Mouse (Mus musculus): ENCODE data around the gene Shisa2.
"Not testable (repeated sequence)": the region's sequence is repeated elsewhere in the genome, so short reads cannot be mapped to it uniquely, and the experiment has no call there.

The Shisa2 gene

DNA sequence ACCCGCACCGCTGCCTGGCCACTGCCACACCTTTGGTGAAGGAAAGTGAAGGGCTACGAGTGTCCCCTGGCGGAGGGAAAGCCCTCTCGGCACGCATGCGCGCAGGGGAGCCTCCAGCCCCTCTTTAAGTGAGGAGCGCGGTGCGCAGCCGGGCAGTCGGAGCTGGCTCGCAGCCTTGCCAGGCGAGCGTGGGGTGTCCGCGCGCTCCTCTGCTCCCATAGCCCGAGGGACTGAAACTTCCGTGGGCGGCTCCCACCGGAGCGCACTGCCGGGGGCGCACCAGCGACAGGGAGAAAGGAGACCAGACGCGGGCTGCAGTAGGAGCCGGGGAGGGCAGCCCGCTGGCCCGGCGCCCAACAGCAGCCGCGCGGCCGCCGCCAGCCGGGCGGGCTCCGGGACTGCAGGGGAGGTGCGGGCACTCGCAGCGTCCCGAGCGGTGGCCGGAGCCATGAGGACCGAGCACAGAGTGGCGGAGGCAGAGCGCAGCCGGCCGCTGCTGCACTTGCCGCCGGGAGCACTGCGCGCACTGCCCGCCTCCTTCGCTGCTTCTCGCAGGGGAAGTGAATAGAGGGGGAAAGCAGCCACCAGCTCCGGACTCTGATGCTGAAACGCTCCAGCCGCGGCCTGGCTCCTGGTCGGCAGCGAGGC, at the start of gene Shisa2:
TSS of gene Shisa2 (plus strand) at position 151 of the 648 bp plus-strand sequence.
- no peak for DNase-seq (ENCODE audit: low read depth)

DNA sequence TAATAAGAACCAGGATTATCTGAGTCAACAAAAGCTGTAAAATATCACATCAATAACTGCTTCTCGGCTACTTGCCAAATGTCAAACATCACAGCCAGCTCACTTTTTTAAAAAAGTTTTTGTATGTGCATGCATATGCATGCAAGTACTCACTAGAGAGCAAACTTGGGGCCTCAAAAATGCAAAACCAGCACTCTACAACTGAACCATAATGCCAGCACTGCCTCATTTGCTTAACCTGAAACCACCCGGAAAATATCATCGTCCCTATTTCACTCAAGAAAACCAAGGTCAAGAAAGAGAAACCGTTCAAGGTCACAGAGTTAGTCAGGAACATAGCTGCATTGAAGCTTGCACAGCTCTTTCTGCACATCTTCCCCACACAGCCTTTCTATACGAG, 48.7 kb upstream of the Shisa2 start:
- DNase-seq (ENCODE audit: low read depth): no peak

DNA sequence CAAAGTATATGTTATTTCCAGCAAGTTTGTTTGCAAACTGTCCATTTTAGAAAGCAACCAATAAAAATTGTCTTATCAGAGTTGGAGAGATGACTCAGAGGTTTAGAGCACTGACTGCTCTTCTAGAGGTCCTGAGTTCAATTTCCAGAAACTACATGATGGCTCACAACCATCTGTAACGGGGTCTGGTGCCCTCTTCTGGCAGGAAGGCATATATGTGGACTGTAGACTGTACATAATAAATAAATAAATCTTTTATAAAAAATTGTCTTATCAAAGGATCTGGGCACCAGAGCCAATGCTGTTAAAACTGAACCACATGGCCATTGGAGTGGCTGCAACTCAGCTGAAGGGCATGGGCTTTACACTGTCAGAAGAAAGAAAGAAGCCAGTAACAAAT, 34.5 kb upstream of the Shisa2 start:
- no peak for DNase-seq (ENCODE audit: low read depth)

DNA sequence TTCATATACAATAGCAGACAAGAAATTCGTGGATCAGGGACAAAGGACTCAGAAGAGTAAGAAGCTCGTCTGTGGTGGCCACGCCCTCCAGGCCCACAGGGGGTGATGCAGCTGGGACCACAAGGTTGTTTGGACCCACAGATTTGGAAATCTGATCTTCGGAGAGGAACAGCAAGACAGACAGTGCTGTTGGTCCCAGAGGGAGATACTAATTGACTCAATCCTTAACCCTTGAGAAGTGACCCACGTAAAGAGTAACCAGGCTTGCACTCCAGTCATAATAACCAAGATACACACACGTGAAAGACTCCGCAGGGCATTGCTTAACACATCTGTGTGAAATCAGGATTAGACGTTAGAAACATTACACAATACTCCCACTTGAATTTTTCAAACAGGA, 33.2 kb upstream of the Shisa2 start:
- DNase-seq (ENCODE audit: low read depth): no peak

DNA sequence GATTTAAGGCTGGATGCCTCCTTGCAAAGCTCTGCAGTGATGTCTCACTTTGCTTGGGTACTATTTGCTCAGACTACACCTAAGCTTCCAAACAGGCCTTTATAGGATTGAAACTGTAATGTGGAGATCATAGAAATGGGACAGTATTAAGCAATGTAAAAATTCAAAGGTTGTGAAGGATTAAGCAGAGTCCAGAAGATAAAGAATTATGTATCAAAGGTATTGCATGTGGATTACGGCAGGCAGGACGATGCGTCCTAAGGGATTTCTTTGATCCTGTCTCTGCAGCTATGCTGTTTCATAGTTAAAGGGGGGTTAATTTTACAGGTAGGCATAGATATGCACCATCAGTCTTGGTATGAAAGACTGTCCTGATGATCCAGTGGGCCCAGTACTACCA, 32.5 kb upstream of the Shisa2 start:
- no peak for DNase-seq (ENCODE audit: low read depth)

DNA sequence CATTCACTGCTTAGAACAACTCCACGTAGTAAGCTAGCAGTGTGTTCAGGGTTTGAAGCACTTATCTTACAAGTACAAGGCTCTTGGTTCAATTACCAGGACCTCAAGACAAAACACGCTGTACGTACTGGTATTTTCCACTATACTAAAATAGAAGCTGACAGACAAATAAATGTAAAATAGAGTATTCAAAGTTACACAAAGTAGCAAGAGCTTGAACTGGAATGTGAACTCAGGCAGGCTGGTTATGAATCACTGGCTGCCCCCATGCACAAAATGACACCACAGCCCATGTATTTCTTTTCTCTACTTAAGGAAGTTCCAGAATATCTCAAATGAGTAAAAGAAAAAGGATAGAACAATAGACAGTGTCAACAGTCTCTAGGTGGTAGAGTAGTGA, 30.1 kb upstream of the Shisa2 start:
- no peak for DNase-seq (ENCODE audit: low read depth)

DNA sequence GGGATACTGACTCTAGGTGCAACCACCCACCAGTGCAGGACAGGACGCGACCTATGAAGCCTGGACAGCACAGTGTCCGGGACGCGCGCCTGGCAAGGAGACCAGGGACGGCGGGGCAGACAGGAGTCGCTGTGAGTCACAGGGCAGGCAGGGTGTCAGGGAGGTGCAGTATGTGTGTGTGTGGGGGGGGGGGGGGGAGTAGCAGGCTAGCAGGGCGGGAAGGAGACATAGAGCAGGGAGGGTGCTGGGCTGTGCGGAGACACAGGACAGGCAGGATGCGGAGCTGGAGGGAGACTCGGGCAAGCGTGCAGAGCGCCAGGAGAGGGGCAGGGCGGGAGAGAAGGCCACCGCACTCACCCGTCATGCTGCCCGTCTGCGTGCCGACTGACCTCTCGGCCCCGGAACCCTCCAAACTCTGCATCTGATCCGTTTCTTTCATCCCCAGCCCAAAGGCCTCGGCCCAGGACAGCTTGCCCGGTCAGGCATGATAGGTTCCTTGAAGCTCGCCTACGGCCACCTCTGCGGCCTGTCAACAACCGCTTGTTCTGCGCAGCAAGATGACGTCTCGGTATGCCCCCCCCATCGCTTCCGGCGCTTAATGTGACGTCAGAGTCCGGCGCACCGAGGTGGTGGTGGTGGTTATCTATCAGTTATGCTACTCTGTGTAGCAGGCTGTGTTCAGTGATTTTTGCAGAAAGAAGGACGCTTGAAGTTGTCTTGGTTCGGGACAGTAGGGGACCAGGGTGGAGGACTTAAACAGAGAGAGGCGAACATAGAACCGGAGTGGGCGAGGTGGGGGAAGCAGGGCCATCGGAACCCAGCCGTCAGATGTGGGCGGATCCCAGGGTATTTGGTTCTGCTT, 27.5 kb upstream of the Shisa2 start, which contains the start of gene Cdadc1:
TSS of gene Cdadc1 (minus strand) at position 562 of the 862 bp plus-strand sequence.
- peak; percentile 82 for DNase-seq (ENCODE audit: low read depth)

DNA sequence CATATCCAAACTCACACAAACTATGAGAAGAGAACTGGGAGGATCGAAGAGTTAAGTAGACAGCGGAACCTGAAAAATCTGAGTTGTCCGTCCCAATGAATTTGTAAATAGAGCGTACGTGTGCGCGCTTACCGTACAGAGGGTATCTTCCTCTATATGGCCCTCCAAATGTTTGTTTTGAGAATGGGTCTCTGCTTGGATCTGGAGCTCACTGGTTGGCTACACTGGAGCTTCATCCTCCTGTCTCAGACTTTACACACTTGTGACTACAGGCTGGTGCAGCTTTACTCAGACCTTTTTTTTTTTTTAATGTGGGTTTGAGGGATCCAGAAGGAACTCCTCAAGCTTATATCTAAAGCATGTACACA, 26.9 kb upstream of the Shisa2 start:
- DNase-seq (ENCODE audit: low read depth): no peak

DNA sequence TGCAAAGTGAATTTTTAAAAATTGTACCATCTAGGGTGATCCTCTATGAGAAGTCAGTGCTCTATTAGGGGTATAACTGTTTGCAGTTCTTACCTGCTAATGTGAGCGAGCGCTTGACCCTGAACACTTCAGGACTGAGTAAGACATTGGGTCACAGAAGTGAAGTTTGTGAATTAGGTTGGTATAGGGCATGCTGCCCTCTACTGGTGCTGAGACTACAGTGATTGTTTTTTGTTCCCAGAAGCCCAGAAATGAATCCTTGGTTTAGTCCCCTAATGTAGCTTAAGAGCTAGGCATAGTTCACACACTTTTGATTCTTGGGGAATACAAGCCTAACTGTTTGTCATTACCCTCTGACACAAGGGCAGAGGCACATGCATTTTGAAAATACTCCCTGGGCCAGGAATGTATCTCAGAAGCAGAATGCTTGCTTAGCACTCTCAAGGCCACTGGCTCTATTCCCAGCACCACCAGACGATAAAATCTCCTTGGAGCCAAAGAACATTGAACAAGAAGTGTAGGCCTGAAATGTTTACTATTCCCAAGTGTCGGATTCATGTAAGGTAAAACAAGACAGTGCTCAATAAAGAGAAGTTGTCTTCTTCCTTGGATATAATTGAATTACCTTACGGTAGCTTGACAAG, 21.0 kb upstream of the Shisa2 start:
- no peak for DNase-seq (ENCODE audit: low read depth)

DNA sequence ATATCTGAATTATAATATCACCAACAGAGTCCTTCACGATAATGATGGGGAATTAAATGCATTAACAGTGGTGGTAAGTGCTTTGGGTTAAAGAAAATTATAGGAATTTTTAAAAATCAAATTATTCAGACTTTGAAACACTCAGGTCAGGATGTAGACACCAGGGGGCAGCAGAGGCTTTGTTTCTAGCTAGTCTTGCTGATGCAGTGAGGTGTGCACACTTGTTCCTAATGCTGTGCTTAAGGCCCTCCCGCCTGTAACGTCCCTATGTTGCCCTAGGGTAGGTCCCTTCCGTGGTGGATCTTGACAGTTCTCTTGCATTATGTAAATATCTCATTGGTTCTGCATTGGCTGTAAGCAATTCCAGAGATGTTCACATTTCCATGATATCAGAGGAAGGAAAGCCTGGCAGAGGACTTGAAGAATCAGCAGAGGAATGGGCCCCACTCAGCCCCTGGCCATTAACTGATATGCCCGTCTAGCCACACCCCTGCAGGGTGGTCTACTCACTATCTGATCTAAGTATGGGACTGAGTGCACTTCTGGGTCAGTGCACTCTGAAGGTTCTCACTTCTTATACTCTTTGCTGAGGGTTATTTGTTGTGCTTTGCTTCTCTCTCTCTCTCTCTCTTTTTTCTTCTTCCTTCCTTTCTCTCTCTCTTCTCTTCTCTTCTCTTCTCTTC, 19.3 kb upstream of the Shisa2 start:
- DNase-seq (ENCODE audit: low read depth): no peak

DNA sequence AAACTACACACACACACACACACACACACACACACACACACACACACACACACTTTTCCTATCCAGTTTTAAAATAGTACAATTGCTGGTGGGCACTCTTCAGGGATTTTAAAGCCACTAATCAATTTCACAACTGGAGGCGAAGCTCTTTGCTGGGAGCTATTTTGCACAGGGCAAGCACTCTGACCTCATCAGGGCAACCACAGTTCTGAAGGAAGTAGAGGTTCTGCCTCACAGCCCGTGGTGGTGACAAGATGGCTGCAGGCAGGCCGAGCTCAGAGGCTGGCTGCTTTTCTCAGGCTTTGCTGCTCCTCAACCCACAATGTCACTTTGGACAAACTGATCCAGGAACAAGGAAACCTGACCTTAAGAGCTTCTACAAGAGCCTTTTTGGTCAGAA, 18.1 kb upstream of the Shisa2 start:
- DNase-seq (ENCODE audit: low read depth): no peak

DNA sequence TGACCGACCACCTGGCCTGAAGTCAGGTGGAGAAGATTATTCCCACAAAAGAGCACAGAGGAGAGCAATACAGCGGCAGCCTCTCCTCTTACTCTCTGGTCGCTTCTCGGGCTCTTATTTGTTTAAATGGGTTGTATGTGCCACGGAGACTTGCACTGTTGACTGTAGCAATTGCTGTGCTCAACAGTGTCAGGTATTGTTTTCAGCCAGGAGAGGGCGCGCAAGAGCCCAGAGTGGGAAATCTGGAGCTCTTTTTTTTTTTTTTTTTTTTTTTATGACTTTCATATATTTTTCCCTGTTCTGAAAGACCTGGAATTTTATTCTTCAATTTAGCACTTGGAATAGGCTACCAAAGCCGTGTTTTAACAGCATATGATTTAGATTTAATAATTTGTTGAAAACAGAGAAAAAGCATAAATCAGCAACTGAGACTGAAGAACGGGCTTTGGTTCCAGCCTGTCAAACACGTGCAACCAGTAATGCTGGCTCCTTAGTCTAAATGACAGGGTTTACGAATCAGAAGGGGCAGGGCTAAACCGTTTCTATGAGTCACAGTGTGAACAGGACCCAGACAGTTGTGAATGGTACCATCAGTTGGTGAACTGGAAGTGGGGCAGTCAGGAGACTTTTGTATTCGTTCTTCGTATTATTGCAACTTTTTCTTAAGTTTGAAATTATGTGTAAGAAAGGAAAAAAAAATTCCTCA, 12.0 kb upstream of the Shisa2 start:
- no peak for DNase-seq (ENCODE audit: low read depth)

DNA sequence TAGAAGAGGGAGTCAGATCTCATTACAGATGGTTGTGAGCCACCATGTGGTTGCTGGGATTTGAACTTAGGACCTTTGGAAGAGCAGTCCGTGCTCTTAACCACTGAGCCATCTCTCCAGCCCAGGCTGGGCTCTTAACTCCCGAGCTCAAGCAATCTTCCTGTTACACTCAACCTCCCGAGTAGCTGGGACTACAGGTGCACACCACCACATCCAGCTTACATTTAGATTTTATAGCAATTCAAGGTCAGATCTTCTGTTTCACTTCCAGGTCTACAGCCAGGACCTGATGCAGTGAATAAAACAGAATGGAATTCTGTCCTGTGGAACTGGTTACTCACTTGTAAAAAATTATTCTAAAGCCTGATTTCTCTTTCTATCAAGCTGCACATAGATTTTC, 11.0 kb upstream of the Shisa2 start:
- not testable (repeated sequence) for DNase-seq (ENCODE audit: low read depth)

DNA sequence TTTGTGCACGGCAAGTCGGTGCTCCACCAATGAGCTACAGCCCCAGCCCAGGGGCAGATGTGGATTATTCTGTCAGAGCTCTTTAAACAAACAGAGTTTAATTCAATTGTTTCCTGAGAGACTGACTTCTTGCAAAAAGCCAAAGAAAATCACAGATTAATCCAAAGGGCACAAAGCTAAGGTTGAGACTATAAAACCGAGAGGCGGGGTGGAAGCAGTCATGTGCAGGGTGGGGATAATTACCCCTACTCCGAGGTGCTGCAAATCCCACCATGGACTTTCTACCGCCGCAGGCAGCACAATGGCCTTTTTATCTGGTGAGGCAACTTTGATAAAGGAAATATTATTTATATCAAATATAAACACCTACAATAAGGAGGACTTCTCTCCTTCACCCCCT, 8.3 kb upstream of the Shisa2 start:
- DNase-seq (ENCODE audit: low read depth): no peak

DNA sequence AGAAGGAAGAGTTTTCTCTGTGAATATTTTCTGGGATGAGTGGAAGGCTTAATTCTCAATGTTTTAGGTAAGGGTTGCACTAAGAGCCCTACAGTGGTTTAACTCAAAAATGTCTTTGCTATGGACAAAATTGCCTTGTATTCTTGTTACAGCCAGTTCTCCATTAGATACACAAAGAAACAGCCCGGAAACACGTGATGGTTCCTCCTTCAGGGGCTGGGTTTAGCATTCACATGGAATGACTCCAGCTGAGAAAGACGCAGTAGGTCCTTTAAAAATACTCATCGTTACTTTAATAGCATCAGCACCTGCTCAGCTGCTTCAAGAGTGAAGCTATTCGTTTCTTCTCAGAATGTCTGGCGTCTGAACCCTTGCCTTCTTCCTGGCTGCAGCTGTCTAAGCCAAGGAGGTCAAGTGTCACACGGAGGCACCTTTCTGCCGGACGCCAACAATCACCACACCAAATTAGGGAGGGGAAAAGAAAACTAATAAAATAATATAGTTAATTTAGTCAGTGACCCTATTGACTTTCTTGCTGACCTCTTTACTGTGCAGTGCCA, 702 bp upstream of the Shisa2 start:
- DNase-seq (ENCODE audit: low read depth): no peak

DNA sequence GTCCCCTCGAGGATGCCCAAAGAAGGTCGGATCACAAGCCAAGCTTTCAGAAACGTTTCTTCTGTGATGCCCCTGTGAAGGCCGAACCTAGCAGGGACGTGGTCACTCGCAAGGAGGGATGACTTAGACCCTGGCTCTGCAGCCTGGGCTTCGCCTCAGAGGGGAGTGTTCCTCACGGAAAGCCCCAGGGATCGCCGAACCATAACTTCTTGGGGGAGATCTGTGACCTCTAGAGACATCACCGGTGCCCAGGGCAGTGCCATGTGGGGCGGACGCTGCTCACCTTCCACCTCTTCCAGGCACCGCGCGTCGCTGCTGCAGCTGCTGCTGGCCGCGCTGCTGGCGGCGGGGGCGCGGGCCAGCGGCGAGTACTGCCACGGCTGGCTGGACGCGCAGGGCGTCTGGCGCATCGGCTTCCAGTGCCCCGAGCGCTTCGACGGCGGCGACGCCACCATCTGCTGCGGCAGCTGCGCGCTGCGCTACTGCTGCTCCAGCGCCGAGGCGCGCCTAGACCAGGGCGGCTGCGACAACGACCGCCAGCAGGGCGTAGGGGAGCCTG, 777 bp downstream of the Shisa2 start:
- no peak for DNase-seq (ENCODE audit: low read depth)

DNA sequence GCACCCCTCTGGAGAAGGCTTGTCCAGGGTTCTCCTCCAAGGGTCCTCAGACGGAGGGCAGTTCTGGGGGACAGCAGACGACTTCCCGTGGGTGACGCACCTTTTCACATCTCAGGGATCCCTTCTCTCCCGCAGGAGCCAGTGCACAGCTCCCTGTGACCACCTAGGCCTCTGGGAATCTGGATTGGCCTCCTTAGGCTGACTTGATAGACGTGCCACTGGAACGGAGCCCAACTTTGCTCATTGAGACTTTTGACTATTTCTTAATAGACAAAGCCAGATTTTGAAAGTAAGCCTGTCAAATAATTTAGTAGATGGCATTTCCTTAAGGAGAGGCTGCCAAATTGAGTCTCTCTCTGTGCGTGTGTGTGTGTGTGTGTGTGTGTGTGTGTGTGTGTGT, 1.6 kb downstream of the Shisa2 start:
- no peak for DNase-seq (ENCODE audit: low read depth)

DNA sequence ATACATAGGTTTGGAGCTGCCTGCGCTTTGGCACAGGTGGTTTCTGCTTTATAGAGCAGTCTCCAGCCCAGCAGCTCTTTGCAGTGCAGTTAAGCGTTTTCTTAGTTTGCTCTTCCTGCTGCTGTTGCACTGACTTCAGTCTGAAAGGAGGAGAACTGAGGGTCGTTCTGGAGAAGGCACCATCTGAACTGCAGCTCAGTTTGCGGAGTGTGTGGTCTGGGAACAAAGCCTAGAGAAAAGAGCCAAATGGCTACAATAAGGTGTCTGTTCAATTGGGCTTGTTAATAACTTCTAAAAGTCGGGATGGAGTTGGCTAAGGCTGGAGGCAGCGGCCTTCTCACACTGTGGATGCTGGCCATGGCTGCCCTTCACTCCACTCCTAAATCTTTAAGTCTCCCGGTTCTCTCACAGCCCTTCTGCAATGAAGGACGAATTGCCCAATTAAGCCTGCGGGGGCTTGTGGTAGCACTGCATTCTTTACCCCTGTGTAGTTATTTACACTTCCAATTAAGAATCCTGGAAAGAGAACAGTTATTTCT, 2.1 kb downstream of the Shisa2 start:
- no peak for DNase-seq (ENCODE audit: low read depth)

DNA sequence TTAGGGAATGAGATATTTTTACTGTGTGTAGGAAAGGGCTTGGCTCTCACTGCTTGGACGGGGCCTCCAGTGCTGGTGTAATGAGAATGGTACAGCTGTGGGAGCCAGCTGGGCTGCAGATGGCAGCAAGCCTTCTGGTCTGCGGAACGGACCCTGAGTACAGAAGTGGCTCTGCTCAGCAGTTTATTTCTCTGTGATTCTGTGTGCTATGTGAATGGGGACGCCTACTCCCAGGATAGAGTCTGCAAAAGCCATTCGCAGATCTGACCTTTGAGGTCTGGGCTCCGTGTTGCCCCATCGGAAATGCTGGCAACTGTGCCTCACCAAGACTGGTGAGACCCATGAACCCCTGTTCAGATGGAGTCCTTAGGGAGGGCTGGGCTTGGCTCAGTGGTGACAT, 2.7 kb downstream of the Shisa2 start:
- DNase-seq (ENCODE audit: low read depth): no peak

DNA sequence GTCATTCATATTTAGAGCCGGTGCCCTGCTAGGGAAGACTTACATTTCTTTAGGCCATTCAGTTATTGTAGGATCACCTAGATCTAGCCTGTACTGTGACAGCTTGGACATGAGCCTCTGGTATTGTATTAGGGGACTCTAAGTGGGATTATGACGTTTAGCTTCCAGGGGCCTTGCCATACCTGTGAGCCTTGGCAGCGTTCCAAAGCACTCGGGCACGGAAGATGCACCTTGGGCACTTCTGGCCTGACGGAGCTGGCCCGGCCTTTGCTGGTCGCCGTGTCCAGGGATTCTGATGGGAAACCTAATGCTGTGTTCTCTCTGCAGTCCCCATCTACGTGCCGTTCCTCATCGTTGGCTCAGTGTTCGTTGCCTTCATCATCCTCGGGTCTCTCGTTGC, 4.2 kb downstream of the Shisa2 start:
- no peak for DNase-seq (ENCODE audit: low read depth)

DNA sequence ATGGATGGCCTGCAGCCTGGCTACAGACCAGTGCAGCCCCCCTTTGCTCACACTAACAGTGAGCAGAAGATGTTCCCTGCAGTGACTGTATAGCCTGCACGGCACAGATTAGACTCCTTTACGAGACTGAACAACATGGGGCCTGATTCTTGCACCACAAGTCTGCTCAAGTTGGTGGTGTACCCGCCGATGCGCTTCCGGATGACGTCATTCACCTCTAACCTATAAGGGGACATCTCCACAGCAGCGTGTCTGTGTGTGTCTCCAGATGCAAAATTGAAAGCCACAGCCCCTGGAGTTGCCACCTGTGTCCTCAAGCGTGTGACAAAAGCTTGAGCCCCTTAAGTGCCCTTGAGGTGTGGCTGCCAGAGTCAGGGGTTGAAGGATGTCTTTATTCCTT, 5.0 kb downstream of the Shisa2 start:
- no peak for DNase-seq (ENCODE audit: low read depth)

Data from c-Kit-positive CD71-negative TER-119-negative erythroid progenitor cells, embryonic 14.5 days (primary cell).